Mouse (Mus musculus) heart, postnatal 36 days (tissue): ENCODE results near the gene Ciita. TPM values are rescaled to one million over a fixed set of nuclear protein-coding genes. Genes with fewer than 3 reads are reported as not detected.

ENCODE experiments used
- DNase-seq, 2 experiments: peaks; one replicate each; pipeline ENCODE4 v3.0.0; 2021 to 2022
- intact Hi-C: fragments of 180-260 bp; cut with DNase I; formaldehyde crosslinking; loops from one replicate; pipeline ENCODE4 v1.15.1; 2025
- total RNA-seq, 2 experiments: library from RNA; stranded (reverse); gene quantifications; 2 replicates each; pipeline ENCODE4 v1.2.3; 2021

The Ciita gene
- total RNA-seq, 2 experiments from 2014 or later = 0.72 to 1.2 TPM

- peak in 1 of 2 experiments; percentile 15 for DNase-seq
- intact Hi-C loops = no loop called here
Observed at GRCm38 (mm10) chr16:10510477-10511133, 30.7 kb downstream of the Ciita start.

- DNase-seq = no peak
- intact Hi-C loops = no loop called here
Observed at GRCm38 (mm10) chr16:10511134-10511520, 31.3 kb downstream of the Ciita start.

- intact Hi-C loops = no loop called here
- DNase-seq = no peak
Observed at GRCm38 (mm10) chr16:10515953-10516572, 36.2 kb downstream of the Ciita start.

GRCm38 (mm10) chr16:10518030-10518429 is 38.2 kb downstream of the Ciita start:
- DNase-seq = no peak
- intact Hi-C loops = no loop called here

- intact Hi-C loops = loop anchor here (2.0 to 5.0 kb wide), 4 partner anchors 104 to 432 kb away; partner anchors contain the start of gene Tekt5
- DNase-seq = peak; percentile 76 to 83
Observed at GRCm38 (mm10) chr16:10520908-10521614, 41.2 kb downstream of the Ciita start.

GRCm38 (mm10) chr16:10522811-10523210 is 43.0 kb downstream of the Ciita start:
- peak; percentile 57 to 73 for DNase-seq
- intact Hi-C loops = loop anchor here (5.0 kb wide), 2 partner anchors 126 to 246 kb away; partner anchors contain the start of gene Tekt5

- no peak for DNase-seq
- intact Hi-C loops = loop anchor here (5.0 kb wide), 2 partner anchors 126 to 246 kb away; partner anchors contain the start of gene Tekt5
Observed at GRCm38 (mm10) chr16:10523650-10524049, 43.8 kb downstream of the Ciita start.

- DNase-seq = no peak
- intact Hi-C loops = loop anchor here (5.0 kb wide), 2 partner anchors 128 to 248 kb away; partner anchors contain the start of gene Tekt5
Observed at GRCm38 (mm10) chr16:10524866-10525609, 45.2 kb downstream of the Ciita start.

GRCm38 (mm10) chr16:10525610-10525980 is 45.7 kb downstream of the Ciita start:
- intact Hi-C loops = no loop called here
- DNase-seq = no peak

- DNase-seq = no peak
- intact Hi-C loops = no loop called here
Observed at GRCm38 (mm10) chr16:10527046-10527644, 47.3 kb downstream of the Ciita start.

- intact Hi-C loops = no loop called here
Observed at GRCm38 (mm10) chr16:10528382-10528781, 48.5 kb downstream of the Ciita start.

GRCm38 (mm10) chr16:10530179-10530578 is 50.3 kb downstream of the Ciita start:
- intact Hi-C loops = no loop called here

More at GRCm38 (mm10) chr16:10528382-10528781, 48.5 kb downstream of the Ciita start:
- no peak for DNase-seq

GRCm38 (mm10) chr16:10533781-10534180 is 53.9 kb downstream of the Ciita start:
- DNase-seq = no peak

More at GRCm38 (mm10) chr16:10530179-10530578, 50.3 kb downstream of the Ciita start:
- DNase-seq = no peak

GRCm38 (mm10) chr16:10534567-10534966 is 54.7 kb downstream of the Ciita start:
- intact Hi-C loops = no loop called here
- no peak for DNase-seq

More at GRCm38 (mm10) chr16:10533781-10534180, 53.9 kb downstream of the Ciita start:
- intact Hi-C loops = no loop called here

GRCm38 (mm10) chr16:10536323-10536722 is 56.5 kb downstream of the Ciita start:
- DNase-seq = no peak
- intact Hi-C loops = no loop called here

GRCm38 (mm10) chr16:10536961-10537360 is 57.1 kb downstream of the Ciita start:
- intact Hi-C loops = no loop called here
- DNase-seq = no peak

GRCm38 (mm10) chr16:10540763-10541597 is 61.1 kb downstream of the Ciita start:
- intact Hi-C loops = loop anchor here (10.0 kb wide), 1 partner anchor 714 kb away; the partner anchor contains the start of gene Gspt1
- DNase-seq = no peak

GRCm38 (mm10) chr16:10541598-10541930 is 61.7 kb downstream of the Ciita start:
- peak; percentile 18 to 36 for DNase-seq
- intact Hi-C loops = loop anchor here (10.0 kb wide), 1 partner anchor 713 kb away; the partner anchor contains the start of gene Gspt1

GRCm38 (mm10) chr16:10542266-10542665 is 62.4 kb downstream of the Ciita start:
- intact Hi-C loops = loop anchor here (10.0 kb wide), 1 partner anchor 713 kb away; the partner anchor contains the start of gene Gspt1

More at GRCm38 (mm10) chr16:10542266-10542665, 62.4 kb downstream of the Ciita start:
- peak; percentile 29 to 41 for DNase-seq
